Mouse (Mus musculus) liver, embryonic 14.5 days (tissue): Measurements from ENCODE around the gene BC005537.

Experiments
- CTCF ChIP-seq: IDR thresholded peaks from 2 replicates; pipeline ENCODE4 v1.5.1; 2016; ENCODE audit warnings: antibody characterized with exemption, low read depth, control low read depth
- EP300 ChIP-seq: IDR thresholded peaks from 2 replicates; pipeline ENCODE4 v1.6.1; 2016; ENCODE audit warnings: antibody characterized with exemption, low read depth

DNA sequence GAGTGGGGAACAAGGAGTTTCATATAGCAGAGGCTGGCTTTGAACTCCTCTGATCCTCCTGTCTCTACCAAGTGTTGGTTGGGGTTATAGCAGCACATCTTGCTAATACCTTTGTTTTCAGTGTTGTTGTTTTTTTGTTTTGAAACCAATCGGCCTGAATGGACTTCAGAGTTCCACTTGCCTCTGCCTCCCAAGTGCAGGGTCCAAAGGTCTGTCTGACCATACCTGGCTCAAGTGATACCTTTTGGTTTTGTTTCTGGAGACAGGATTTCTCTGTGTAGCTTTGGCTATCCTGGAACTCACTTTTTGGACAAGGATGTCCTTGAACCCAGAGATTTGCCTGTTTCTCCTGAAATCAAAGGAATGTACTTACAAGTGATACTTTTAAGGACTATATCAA is 18.5 kb downstream of the BC005537 start:
- TF ChIP-seq CTCF (no peak), EP300 (no peak)
